Mouse (Mus musculus) liver, adult (tissue): Measurements from ENCODE around the gene Cldn16.

Source experiments
- GATA4 ChIP-seq: IDR thresholded peaks from 2 replicates; pipeline ENCODE4 v1.6.1; 2014; ENCODE audit warnings: mild to moderate bottlenecking, low read length; ENCODE audit not compliant: insufficient replicate concordance

Gene Cldn16

DNA sequence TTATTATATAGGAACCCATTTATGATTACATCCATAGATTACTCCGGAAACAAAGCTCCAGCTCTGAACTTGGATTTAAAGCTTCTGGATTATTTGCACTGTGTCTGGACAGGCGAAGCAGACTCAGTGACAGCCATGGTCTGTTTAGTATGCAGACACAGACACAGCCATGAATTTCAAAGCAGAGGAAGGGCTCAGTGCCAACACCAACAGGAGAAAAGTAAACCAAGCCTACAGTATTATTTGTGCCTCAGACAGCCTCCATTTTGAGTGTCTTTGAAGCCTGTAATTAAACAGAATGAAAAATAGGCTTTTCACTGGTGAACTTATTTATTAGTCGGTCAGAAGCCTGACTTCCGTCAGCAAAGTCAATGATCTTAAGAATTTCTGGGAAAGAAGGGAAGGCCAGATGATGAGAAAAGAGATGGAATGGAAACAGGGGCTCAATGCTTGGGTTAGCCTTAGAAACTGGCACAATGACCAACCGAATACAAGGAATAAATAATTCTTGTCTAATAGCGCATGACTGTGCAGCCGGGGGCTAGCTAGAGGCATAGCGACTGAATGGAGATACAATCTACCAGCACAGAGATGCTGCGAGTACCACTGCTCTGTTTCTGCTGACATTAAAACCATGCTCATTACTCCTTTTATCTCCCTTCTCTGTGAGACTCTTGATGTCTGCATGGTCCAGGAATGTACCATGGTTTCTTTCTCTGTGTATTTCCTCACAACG lies 65.2 kb downstream of the Cldn16 start:
- no peak for TF ChIP-seq GATA4

DNA sequence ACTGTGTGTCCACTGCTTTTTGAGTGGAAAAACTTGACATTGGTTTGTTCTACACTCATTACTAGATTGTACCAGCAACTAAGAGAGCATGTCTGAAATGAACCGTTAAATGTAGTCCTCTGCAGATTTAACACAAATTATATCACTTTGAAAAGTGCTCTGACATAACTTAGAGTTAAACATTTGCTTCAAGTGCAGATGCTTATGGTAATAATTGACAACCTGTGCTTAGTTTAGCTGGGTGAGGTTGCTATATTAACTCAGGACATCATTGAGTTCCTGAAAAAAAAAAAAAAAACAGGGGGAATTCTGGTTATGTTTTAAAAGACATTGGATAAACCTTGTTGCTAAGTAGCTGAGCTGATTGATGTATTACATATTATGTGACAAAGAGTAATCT lies 67.5 kb downstream of the Cldn16 start:
- no peak for TF ChIP-seq GATA4

DNA sequence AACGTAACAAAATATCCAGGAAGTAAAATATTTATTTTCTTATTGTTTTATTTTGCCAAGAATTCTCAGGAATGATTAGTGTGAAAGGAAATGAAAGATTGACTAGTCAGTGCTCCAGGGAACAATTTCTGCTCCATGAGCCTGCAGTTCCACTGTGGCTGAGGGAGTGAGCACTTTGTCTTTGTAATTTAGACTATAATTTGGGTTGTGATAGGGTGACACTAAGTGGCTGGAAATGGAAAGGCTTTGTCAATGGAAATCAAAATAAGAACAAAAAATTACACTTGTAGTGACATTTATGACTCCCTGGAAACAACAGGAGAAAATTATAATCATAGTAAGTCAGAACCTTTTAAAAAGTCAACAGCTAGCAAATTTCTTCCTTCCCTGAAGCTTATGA lies 69.4 kb downstream of the Cldn16 start:
- no peak for TF ChIP-seq GATA4
